29 mouse cellular contexts compared by ENCODE assay signal in genomic region chr10:74607683-74608082, GRCm38 (mm10).
A peak's percentile ranks its signal among the peaks of the same experiment; 100 is the strongest.
DNase-seq lines count a peak whose midpoint lies in the region; ATAC-seq and TF ChIP-seq lines count a peak whose summit lies in the region.
"Had no signal": no experiment of that assay in that cellular context is flagged by ENCODE, and none has a peak within 500 bp of the region (broad histone marks: within the 10 kb centered on the region; RNA-seq: fewer than 3 reads in every experiment).

No protein-coding gene starts in this region.

- H3K9ac ChIP-seq in forebrain, embryonic 13.5 days, result no peak overlapping the region
- no peak overlapping the region for H3K9ac ChIP-seq in forebrain, embryonic 12.5 days
- H3K9ac ChIP-seq in hindbrain, embryonic 12.5 days, result no peak overlapping the region
- no peak overlapping the region for H3K9ac ChIP-seq in hindbrain, embryonic 16.5 days (ENCODE audit: low read depth, low read length)
- no peak overlapping the region for H3K9ac ChIP-seq in neural tube, embryonic 11.5 days (ENCODE audit: low read length)
- H3K9ac ChIP-seq in neural tube, embryonic 15.5 days (replicated peaks), result no peak overlapping the region
- no peak overlapping the region for H3K9ac ChIP-seq in midbrain, postnatal 0 days (replicated peaks; ENCODE audit: low read length, poor library complexity, severe bottlenecking)
- H3K9ac ChIP-seq: embryonic facial prominence, embryonic 13.5 days; heart, embryonic 15.5 days; hindbrain, embryonic 15.5 days; intestine, embryonic 15.5 days; limb, embryonic 13.5 days; lung, embryonic 15.5 days had no signal

- no peaks in the 10 kb centered on the region for H3K36me3 ChIP-seq in forebrain, embryonic 13.5 days (ENCODE audit: poor library complexity, severe bottlenecking)
- no peaks in the 10 kb centered on the region for H3K36me3 ChIP-seq in forebrain, embryonic 12.5 days (replicated peaks)
- no peaks in the 10 kb centered on the region for H3K36me3 ChIP-seq in hindbrain, embryonic 12.5 days
- no peaks in the 10 kb centered on the region for H3K36me3 ChIP-seq in hindbrain, embryonic 16.5 days (ENCODE audit: control insufficient read depth, insufficient read depth, low read length)
- no peaks in the 10 kb centered on the region for H3K36me3 ChIP-seq in neural tube, embryonic 11.5 days (ENCODE audit: control insufficient read depth, insufficient read depth, low read length)
- H3K36me3 ChIP-seq in neural tube, embryonic 15.5 days, result no peaks in the 10 kb centered on the region
- H3K36me3 ChIP-seq in midbrain, postnatal 0 days (ENCODE audit: insufficient read depth, low read length), result no peaks in the 10 kb centered on the region
- H3K36me3 ChIP-seq: embryonic facial prominence, embryonic 13.5 days; G1E; heart, embryonic 10.5 days; heart, embryonic 15.5 days; hindbrain, embryonic 15.5 days; intestine, embryonic 15.5 days; limb, embryonic 13.5 days; lung, embryonic 15.5 days had no signal

- no peak overlapping the region for H3K27ac ChIP-seq in forebrain, embryonic 13.5 days
- no peak overlapping the region for H3K27ac ChIP-seq in forebrain, embryonic 12.5 days
- H3K27ac ChIP-seq in hindbrain, embryonic 12.5 days, result no peak overlapping the region
- no peak overlapping the region for H3K27ac ChIP-seq in hindbrain, embryonic 16.5 days (ENCODE audit: low read depth, low read length)
- no peak overlapping the region for H3K27ac ChIP-seq in neural tube, embryonic 11.5 days (ENCODE audit: low read depth, low read length)
- no peak overlapping the region for H3K27ac ChIP-seq in neural tube, embryonic 15.5 days (replicated peaks)
- H3K27ac ChIP-seq in midbrain, postnatal 0 days (ENCODE audit: low read depth, low read length), result 0 out of 2 replicates have a peak overlapping the region, but pooled peaks have one; percentile 18
- H3K27ac ChIP-seq: embryonic facial prominence, embryonic 13.5 days; heart, embryonic 10.5 days; heart, embryonic 15.5 days; hindbrain, embryonic 15.5 days; intestine, embryonic 15.5 days; layer of hippocampus, adult 2 months; limb, embryonic 13.5 days; lung, embryonic 15.5 days had no signal

- H3K4me1 ChIP-seq in forebrain, embryonic 13.5 days, result 0 out of 2 replicates have a peak, but pooled peaks cover 3% of the 10 kb centered on the region
- peaks cover 5% of the 10 kb centered on the region; the same call in 1 of the 2 replicates for H3K4me1 ChIP-seq in forebrain, embryonic 12.5 days
- peaks cover 4% of the 10 kb centered on the region; the same call in 1 of the 2 replicates for H3K4me1 ChIP-seq in hindbrain, embryonic 12.5 days
- H3K4me1 ChIP-seq in hindbrain, embryonic 16.5 days (ENCODE audit: control insufficient read depth, insufficient read depth, low read depth, low read length), result no peaks in the 10 kb centered on the region
- no peaks in the 10 kb centered on the region for H3K4me1 ChIP-seq in neural tube, embryonic 11.5 days (ENCODE audit: control insufficient read depth, insufficient read depth, low read length)
- no peaks in the 10 kb centered on the region for H3K4me1 ChIP-seq in neural tube, embryonic 15.5 days
- H3K4me1 ChIP-seq in midbrain, postnatal 0 days (ENCODE audit: insufficient read depth, low read length), result no peaks in the 10 kb centered on the region
- H3K4me1 ChIP-seq: embryonic facial prominence, embryonic 13.5 days; heart, embryonic 10.5 days; heart, embryonic 15.5 days; hindbrain, embryonic 15.5 days; intestine, embryonic 15.5 days; limb, embryonic 13.5 days; lung, embryonic 15.5 days had no signal

- peak; percentile 41; the same call in 1 of the 2 replicates for ATAC-seq in forebrain, embryonic 13.5 days
- no peak for ATAC-seq in forebrain, embryonic 12.5 days (ENCODE audit: low FRiP score)
- 0 out of 2 replicates have a peak, but pooled peaks have one; percentile 22 for ATAC-seq in hindbrain, embryonic 12.5 days (ENCODE audit: low FRiP score)
- no peak for ATAC-seq in hindbrain, embryonic 16.5 days
- ATAC-seq in neural tube, embryonic 11.5 days (ENCODE audit: insufficient read depth, low FRiP score, low TSS enrichment), result peak; percentile 41
- ATAC-seq in neural tube, embryonic 15.5 days (ENCODE audit: low FRiP score), result no peak
- ATAC-seq in midbrain, postnatal 0 days (ENCODE audit: low FRiP score), result no peak
- ATAC-seq: intestine, embryonic 15.5 days had no signal

- H3K9me3 ChIP-seq in forebrain, embryonic 13.5 days (replicated peaks), result no peaks in the 10 kb centered on the region
- no peaks in the 10 kb centered on the region for H3K9me3 ChIP-seq in forebrain, embryonic 12.5 days
- H3K9me3 ChIP-seq in hindbrain, embryonic 12.5 days (replicated peaks), result no peaks in the 10 kb centered on the region
- no peaks in the 10 kb centered on the region for H3K9me3 ChIP-seq in hindbrain, embryonic 16.5 days (ENCODE audit: control insufficient read depth, low read length)
- H3K9me3 ChIP-seq in neural tube, embryonic 11.5 days (ENCODE audit: control insufficient read depth, low read length), result no peaks in the 10 kb centered on the region
- no peaks in the 10 kb centered on the region for H3K9me3 ChIP-seq in neural tube, embryonic 15.5 days (replicated peaks)
- H3K9me3 ChIP-seq in midbrain, postnatal 0 days (ENCODE audit: low read length), result no peaks in the 10 kb centered on the region
- H3K9me3 ChIP-seq: embryonic facial prominence, embryonic 13.5 days; heart, embryonic 10.5 days; heart, embryonic 15.5 days; hindbrain, embryonic 15.5 days; intestine, embryonic 15.5 days; limb, embryonic 13.5 days; lung, embryonic 15.5 days had no signal

- no peak for TF ChIP-seq CTCF in midbrain, postnatal 0 days (IDR thresholded peaks at IDR 0.05)

- H3K4me3 ChIP-seq in forebrain, embryonic 13.5 days, result no peak overlapping the region
- no peak overlapping the region for H3K4me3 ChIP-seq in forebrain, embryonic 12.5 days (replicated peaks)
- H3K4me3 ChIP-seq in hindbrain, embryonic 12.5 days, result no peak overlapping the region
- H3K4me3 ChIP-seq in hindbrain, embryonic 16.5 days (ENCODE audit: low read length), result no peak overlapping the region
- no peak overlapping the region for H3K4me3 ChIP-seq in neural tube, embryonic 11.5 days (ENCODE audit: low read depth, low read length)
- H3K4me3 ChIP-seq in neural tube, embryonic 15.5 days (replicated peaks), result no peak overlapping the region
- H3K4me3 ChIP-seq in midbrain, postnatal 0 days (ENCODE audit: low read depth, low read length), result no peak overlapping the region
- H3K4me3 ChIP-seq: embryonic facial prominence, embryonic 13.5 days; erythroblast, embryonic 14.5 days; heart, embryonic 10.5 days; heart, embryonic 15.5 days; hindbrain, embryonic 15.5 days; intestine, embryonic 15.5 days; layer of hippocampus, adult 2 months; limb, embryonic 13.5 days; lung, embryonic 15.5 days had no signal

- no peak for DNase-seq in neural tube, embryonic 11.5 days (ENCODE audit: low spot score)
- DNase-seq in midbrain, postnatal 0 days (ENCODE audit: low spot score), result no peak
- DNase-seq in testis, postnatal 14 days (ENCODE audit: low spot score), result no peak
- DNase-seq: adrenal gland, postnatal 14 days; cerebellum, adult 2 months; cerebellum, postnatal 14 days; gastrocnemius, postnatal 25 days; heart, adult 11 months; kidney, adult 2 months; kidney, postnatal 36 days; right cerebral cortex, postnatal 25 days; thymus, adult 18-20 months; thymus, postnatal 36 days had no signal

- WGBS in forebrain, embryonic 13.5 days, result 60% methylated on average over 2 of the region's 2 CpGs
- 64% methylated on average over 2 of the region's 2 CpGs for WGBS in forebrain, embryonic 12.5 days
- WGBS in hindbrain, embryonic 12.5 days, result 65% methylated on average over 2 of the region's 2 CpGs
- WGBS in hindbrain, embryonic 16.5 days, result 63% methylated on average over 2 of the region's 2 CpGs
- WGBS in neural tube, embryonic 11.5 days, result 71% methylated on average over 2 of the region's 2 CpGs
- WGBS in neural tube, embryonic 15.5 days, result 59% methylated on average over 2 of the region's 2 CpGs
- WGBS in midbrain, postnatal 0 days, result 54% methylated on average over 2 of the region's 2 CpGs

- no peak overlapping the region for H3K4me2 ChIP-seq in forebrain, embryonic 13.5 days
- no peak overlapping the region for H3K4me2 ChIP-seq in forebrain, embryonic 12.5 days
- no peak overlapping the region for H3K4me2 ChIP-seq in hindbrain, embryonic 12.5 days (replicated peaks)
- H3K4me2 ChIP-seq in hindbrain, embryonic 16.5 days (ENCODE audit: low read length), result no peak overlapping the region
- H3K4me2 ChIP-seq in neural tube, embryonic 11.5 days (ENCODE audit: low read depth), result no peak overlapping the region
- H3K4me2 ChIP-seq in neural tube, embryonic 15.5 days, result no peak overlapping the region
- no peak overlapping the region for H3K4me2 ChIP-seq in midbrain, postnatal 0 days (ENCODE audit: low read depth, low read length, poor library complexity, severe bottlenecking)
- H3K4me2 ChIP-seq: embryonic facial prominence, embryonic 13.5 days; heart, embryonic 15.5 days; hindbrain, embryonic 15.5 days; intestine, embryonic 15.5 days; limb, embryonic 13.5 days; liver, embryonic 11.5 days; lung, embryonic 15.5 days had no signal

- no peaks in the 10 kb centered on the region for H3K27me3 ChIP-seq in forebrain, embryonic 13.5 days
- no peaks in the 10 kb centered on the region for H3K27me3 ChIP-seq in forebrain, embryonic 12.5 days
- no peaks in the 10 kb centered on the region for H3K27me3 ChIP-seq in hindbrain, embryonic 12.5 days
- no peaks in the 10 kb centered on the region for H3K27me3 ChIP-seq in hindbrain, embryonic 16.5 days (replicated peaks; ENCODE audit: control insufficient read depth, insufficient read depth, low read length)
- no peaks in the 10 kb centered on the region for H3K27me3 ChIP-seq in neural tube, embryonic 11.5 days (ENCODE audit: control insufficient read depth, insufficient read depth, low read length)
- H3K27me3 ChIP-seq in neural tube, embryonic 15.5 days (replicated peaks), result no peaks in the 10 kb centered on the region
- no peaks in the 10 kb centered on the region for H3K27me3 ChIP-seq in midbrain, postnatal 0 days (ENCODE audit: insufficient read depth, low read length)
- H3K27me3 ChIP-seq: embryonic facial prominence, embryonic 13.5 days; heart, embryonic 15.5 days; hindbrain, embryonic 15.5 days; intestine, embryonic 15.5 days; limb, embryonic 13.5 days; lung, embryonic 15.5 days had no signal

Comparison
In these comparisons a context has a peak if more than half of its experiments do, and no peak if none do; other contexts are left out.
1. ATAC-seq: peak in forebrain, embryonic 13.5 days (single experiment), hindbrain, embryonic 12.5 days (single experiment) and neural tube, embryonic 11.5 days (single experiment); none in forebrain, embryonic 12.5 days (single experiment), hindbrain, embryonic 16.5 days (single experiment), neural tube, embryonic 15.5 days (single experiment) and midbrain, postnatal 0 days (single experiment).